Mouse (Mus musculus): ENCODE data around the gene Myh7.
A peak's percentile ranks its signal among the peaks of the same experiment; 100 is the strongest.

The Myh7 gene

DNA sequence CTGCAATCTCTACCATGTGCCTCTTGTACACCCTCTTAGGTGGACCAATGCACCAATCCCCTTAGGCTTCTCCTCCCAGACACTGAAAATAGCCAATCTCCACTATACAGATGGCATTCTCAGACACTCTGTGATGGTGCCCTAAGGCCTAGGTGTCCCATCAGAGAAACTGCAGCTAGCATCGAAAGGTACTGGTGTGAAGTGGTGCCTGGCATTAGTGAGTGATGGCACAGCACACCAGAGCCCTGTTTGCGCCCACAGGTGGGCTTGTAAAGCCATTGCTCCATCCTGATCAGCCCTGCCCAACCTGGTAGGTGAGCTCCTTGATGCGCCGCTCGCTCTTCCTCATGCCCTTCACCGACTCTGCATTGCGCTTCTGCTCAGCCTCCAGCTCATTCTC lies 50.5 kb downstream of the Myh7 start:
- no peak for DNase-seq (ENCODE audit: inconsistent ontology term)

DNA sequence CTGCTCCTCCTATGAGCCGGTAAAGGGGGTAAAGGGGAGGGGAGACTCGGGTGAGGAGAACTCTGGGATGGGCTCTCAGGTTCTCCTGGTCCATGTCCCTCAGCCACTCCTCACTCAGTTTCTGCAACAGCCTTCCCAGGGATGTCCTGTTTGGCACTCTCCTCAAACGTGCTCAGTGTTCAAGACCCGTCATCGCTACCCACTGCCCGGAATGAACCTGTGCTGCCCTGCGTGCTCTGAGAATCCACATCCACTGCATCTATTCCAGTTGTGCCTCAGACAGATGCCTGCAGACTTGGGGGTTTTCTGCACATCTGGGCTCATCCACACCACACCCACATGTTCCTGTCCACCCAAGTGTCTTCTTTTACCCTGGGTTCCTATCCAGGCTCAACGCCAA lies 51.9 kb downstream of the Myh7 start:
- no peak for DNase-seq (ENCODE audit: inconsistent ontology term)

GRCm38 (mm10) chr14:54941024-54941978 lies 53.1 kb downstream of the Myh7 start:
- no peak for DNase-seq (ENCODE audit: inconsistent ontology term)

GRCm38 (mm10) chr14:54940176-54940530 lies 54.3 kb downstream of the Myh7 start:
- DNase-seq (ENCODE audit: inconsistent ontology term): no peak

DNA sequence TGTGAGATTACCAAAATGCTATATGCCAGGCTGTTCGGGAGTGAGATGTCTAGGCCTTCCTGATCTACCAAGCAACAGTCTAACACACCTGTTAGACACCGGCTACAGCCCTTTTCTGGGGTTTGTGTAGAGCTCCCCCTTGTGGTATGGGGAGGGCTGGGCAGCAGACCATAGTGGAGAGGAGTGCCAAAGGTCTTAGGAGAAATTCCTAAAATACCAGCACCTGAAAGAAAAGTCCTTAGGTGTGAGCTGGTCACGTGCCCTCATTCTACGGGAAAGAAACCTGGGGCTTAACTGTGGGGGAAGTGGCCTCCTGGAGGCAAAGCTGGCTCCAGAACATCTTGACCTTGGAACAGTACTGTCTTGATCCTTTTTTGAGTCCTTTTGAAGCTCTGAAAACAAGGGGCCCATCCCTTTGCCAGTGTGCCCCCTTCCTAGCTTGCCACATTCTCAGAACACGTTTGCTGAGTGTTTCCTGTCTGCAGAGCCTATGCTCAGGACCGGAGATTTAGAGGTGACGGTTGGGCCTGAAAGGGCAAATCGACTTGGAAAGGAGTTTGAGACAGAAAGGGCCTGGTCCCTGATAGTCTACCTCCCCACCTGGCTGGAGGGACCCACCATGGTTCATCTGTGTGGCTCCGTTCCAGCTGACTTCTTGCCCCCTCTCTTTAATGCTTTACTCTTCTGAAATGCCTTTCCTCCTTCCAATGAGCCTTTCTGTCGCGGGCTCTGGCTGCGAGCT lies 54.8 kb downstream of the Myh7 start:
- peak; percentile 63 for DNase-seq (ENCODE audit: inconsistent ontology term)

DNA sequence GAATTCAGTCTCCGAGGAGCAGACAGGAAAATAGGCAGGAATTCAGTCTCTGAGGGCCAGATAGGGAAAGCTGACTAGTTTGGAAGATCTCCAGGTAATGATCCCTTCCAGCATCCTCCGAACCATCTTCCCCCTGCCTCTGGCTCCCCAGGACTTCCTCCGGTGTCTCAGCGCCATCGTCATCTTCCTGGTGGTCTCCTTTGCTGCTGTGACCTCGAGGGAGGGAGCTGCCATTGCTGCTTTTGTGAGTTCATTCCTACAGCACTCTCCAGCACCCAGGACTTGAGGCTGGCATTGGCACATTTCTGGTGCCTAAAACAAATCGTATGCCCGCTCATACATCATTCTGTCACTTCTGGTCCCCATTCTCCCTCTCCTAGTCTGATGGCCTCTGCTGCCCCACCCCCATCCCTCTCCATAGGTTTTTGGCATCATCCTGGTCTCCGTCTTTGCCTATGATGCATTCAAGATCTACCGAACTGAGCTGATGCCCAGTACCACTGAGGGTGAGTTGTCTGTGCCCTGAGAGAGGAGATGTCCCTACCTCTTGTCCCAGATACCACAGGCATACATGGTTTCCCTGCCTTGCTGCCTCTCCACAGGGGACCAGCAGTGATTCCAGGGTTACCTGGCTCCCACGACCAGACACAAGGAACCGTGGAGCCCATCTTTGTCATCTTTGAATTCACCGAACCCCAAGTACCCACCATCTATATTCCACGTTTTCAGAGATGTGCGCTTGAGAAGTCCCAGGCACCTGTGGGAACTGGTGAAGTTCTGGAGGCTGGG lies 55.8 kb downstream of the Myh7 start:
- DNase-seq (ENCODE audit: inconsistent ontology term): no peak

DNA sequence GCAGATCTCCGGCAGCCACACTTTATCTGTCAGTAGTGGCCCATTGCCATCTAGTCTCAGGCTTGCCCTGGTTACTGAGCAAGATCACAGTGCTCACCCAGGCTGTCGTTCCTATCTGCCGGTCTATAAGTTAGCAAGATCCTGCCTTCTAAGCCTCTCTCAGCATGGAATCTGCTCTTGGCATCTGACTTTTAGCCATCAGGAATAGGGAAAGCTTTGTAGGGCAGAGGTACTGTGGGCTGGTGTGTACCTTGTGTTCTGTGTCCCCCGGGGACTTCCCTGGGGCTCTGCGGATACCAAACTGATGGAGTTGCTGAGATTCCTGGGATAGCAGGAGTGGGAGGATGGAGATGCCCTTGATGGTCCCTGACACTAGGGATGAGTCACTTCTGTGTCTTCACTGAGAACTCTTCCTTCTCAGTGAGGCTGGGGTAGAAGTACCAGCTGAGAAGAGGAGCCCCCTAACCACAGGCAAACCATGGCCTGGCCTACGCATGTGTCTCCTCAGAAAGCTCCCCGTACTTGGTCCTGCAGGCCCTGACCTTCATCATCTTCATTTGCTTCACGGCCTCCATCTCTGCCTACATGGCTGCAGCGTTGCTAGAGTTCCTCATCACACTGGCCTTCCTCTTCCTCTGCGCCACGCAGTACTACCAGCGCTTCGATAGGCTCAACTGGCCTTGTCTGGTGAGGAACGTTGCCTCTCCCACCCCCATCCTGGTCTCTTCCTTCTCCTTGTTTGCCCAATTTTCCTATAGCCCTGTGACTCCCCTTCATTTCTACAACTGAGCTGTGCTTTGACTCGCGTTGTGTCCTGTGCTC lies 56.9 kb downstream of the Myh7 start:
- no peak for DNase-seq (ENCODE audit: inconsistent ontology term)

GRCm38 (mm10) chr14:54936831-54937160 lies 57.6 kb downstream of the Myh7 start:
- no peak for DNase-seq (ENCODE audit: inconsistent ontology term)

- DNase-seq (ENCODE audit: inconsistent ontology term): no peak
Measured at GRCm38 (mm10) chr14:54935904-54936830, 58.3 kb downstream of the Myh7 start, which contains the start of gene Cmtm5. Cmtm5 (plus strand) TSS chr14:54936261.

DNA sequence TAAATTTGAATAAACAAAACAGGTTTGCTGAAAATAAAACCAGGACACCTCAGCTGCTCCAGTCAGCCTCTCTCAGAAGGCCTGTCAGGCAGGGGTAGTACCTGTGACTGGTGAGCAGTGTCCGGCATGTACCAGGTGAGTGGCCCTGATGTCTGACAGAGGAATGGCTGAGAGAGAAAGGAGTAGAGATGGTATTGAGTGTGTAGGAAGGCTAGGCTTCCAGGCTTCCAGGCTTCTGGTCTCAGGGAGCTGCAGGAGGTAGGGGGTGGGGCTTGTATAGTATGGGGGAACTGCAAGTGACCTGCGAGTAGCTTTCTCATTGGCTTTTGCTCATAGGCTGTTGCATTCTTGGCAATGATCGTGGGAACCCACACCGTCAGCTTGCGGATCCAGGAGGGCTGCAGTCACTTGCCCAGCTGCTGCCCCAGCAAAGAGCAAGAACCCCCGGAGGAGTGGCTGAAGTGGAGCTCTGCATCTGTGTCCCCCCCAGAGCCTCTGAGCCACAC lies 61.7 kb downstream of the Myh7 start, which contains the start of gene Il25:
TSS of gene Il25 (plus strand) at position 51 of the 506 bp plus-strand sequence.
- DNase-seq (ENCODE audit: inconsistent ontology term): peak; percentile 22

DNA sequence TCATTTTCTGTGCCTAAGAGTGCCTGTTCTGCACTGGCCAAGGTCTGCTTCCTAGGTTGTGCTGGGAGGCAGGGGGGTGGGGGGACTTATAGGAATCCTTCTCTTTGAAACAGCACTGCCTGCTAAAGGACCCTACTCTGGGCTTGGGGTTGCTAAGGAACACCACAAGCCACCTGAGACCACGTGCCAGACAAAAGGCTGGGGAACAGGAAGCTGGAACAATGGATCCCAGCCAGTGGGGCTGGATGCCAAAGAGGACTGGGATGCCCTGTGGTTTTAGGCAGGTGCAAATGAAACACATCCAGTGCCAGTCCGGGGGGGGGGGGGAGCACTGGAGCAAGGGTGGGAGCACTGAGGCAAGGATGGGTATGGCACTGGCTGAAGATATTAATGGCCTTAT lies 64.0 kb downstream of the Myh7 start:
- peak; percentile 43 for DNase-seq (ENCODE audit: inconsistent ontology term)

DNA sequence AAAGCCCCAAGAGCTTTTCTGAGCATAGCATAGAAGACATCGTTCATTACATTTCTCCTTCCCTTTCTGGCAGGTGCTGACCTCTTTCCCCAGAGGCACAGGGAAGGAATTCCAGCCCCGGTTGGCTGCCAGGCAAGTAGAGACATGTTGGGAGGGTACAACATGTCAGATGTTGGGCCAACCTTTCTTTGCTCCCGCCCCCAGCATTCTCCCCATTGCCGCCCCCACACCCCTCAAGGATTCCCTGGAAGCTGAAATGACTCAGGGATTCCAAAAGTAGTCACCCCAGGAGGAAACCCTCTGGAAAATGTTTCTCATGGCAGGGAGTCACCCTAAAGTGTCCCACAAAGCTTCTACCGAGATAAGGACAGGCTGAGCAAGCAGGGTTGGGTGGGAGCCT lies 64.6 kb downstream of the Myh7 start:
- DNase-seq (ENCODE audit: inconsistent ontology term): peak; percentile 85

DNA sequence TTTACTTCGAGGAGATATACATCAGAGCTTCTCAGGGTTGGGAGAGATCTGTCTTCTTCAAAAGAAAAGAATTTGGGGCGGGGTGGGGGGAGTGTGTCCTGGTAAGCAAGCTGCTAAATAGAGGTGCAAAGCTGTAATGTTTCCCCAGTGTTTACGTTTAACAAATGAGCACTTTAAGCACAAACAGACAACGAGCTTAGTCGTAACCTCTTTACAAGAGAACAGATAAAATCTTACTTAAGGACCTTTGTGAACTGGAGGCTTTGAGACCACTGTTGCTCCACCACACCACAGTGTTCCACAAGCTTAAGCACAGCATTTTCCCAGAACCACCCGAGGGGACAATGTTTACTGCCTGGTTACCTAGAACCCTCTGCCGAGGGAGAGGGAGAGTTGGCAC lies 67.1 kb downstream of the Myh7 start:
- DNase-seq (ENCODE audit: inconsistent ontology term): no peak

- DNase-seq (ENCODE audit: inconsistent ontology term): peak; percentile 49
Measured at GRCm38 (mm10) chr14:54926401-54927158, 67.8 kb downstream of the Myh7 start.

DNA sequence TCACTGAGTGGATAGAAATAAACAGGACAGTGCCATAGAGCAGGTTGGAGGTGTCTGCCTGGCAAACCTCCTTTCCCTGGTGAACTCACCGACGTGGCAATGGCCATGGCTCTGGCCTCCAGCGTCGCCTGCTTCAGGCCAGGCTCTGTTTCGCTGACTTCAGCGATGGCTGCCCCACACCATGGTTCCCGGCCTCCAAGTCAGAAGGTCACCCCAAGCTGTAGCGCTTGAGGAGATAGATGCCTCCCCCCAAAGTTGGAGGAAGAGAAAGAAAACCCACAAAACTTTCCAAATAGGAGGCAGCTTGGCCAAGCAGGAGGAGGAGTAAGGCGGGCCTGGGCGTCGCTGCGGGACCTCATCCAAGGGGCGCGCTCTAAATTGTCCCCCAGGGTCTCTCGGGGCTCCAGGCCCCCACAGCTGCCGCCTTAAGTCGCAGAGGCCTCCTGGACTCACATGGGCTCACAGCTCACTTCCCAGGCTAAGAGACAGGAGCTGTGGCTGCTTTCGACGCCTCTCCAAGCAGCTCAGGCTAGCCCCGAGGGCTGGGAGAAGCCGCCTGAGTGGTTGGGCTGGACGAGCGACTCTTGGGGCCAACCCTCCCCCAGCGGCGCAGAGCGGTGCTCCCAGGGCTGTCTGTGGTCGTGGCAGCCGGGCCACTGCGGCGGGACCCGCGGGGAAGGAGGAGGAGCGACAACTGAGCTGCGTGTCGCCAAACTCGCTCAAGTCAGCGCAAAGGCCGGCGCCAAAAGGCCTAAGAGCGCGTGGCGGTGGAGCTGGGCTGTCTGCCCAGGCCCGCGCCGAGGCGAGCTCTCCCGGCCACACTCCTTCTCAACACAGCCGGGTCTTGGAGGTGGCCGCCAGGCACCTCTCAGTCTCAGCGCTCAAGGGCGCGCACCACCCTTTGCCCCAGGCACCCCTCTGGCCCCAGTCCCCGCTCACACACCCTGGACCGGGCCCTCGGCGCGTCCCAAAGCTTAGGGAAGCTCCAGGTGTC lies 68.8 kb downstream of the Myh7 start, which contains the start of gene Efs:
TSS of gene Efs (minus strand) at position 778 of the 994 bp plus-strand sequence.
- peak; percentile 64 for DNase-seq (ENCODE audit: inconsistent ontology term)

DNA sequence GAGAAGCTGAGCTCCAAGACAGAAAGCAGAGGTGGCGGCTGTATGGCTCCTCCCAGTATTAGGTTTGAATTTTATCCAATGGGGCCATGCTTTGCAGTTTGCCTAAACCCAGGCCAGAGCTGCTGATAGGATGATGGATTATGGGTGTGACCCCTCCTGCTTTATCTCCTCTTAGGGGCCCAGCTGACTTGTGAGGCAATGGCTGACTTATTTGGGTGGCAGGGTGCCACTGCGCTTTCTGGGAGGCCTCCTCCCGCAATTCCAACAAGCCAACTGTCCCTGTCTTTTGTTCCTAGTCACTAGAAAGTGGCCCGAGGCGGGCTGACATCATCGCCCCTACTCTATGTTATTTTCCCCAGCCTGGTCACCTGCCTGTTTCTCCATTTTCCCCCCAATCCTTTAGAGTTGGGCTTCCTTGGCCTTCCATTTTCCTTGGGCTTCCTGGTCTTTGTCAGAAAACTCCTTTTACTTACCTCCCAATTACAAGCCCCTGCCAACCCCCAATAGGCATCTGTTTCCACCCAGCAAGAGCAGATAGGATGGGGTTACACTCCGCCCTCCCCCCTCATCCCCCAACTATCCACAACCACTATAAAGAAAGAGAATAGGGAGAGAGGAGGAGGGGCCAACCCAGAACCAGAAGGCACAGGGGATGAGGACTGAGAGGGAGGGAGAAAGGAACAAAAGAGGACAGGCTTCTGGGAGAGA lies 69.6 kb downstream of the Myh7 start:
- DNase-seq (ENCODE audit: inconsistent ontology term): no peak

Measured in Muller cell, postnatal 12 days (primary cell).